Mouse (Mus musculus) cortical plate, adult 2 months (tissue): ENCODE results near the gene Armc12.

ENCODE experiments used
- CTCF ChIP-seq: fragments of 200-500 bp; IDR thresholded peaks from 2 replicates; pipeline ENCODE4 v1.5.1; 2011; ENCODE audit warnings: mild to moderate bottlenecking, control low read depth, low read length; ENCODE audit not compliant: insufficient read depth; ENCODE audit errors: extremely low read depth
- POLR2A ChIP-seq: fragments of 200-500 bp; IDR thresholded peaks from 2 replicates; pipeline ENCODE4 v1.6.1; 2011; ENCODE audit warnings: mild to moderate bottlenecking, low read length, control low read depth; ENCODE audit not compliant: insufficient read depth; ENCODE audit errors: extremely low read depth

DNA sequence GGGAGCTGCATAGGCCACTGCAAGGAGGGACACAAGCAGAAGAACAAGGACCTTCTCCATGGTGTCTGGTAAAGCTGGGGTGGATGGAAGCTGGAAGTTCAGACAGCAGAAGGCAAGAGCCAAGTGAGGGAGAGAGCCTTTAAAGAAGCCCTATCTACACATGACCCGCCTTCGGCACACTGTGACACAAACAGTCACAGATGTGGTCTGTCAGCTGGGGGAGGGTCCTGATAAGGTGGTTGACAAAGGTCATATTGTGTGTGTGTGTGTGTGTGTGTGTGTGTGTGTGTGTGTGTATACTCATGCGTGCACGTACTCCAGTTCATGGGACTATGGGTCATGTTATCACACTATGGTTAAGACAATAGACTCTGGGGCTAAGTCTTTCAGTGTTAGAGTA lies 30.0 kb downstream of the Armc12 start, which contains the start of gene Clps:
- TF ChIP-seq POLR2A = no peak
- no peak for TF ChIP-seq CTCF
